28 mouse cellular contexts compared by ENCODE assay signal in the genomic region with DNA sequence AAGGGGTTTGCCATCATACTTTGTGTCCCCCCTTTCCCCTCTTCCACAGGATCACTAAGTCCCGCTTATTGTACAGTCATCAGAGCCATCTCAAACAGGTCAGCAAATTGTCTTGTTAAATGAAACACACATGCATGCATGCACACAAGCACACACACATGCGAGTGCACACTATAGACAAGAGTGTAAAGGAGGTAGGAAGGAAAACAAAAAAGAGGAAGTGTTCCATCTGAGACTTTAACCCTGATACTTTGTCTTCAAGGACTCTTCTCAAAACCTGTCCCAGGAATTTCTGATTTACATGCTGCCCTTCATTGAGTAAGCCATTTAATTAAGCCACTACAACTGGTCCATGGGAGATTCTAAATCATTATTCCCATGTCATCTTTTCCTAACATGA.
DNase-seq lines count a peak whose midpoint lies in the region; ATAC-seq lines count a peak whose summit lies in the region.
"Had no signal": no experiment of that assay in that cellular context is flagged by ENCODE, and none has a peak within 500 bp of the region (broad histone marks: within the 10 kb centered on the region; RNA-seq: fewer than 3 reads in every experiment).

No protein-coding gene starts in this region.

- no peaks in the 10 kb centered on the region for H3K36me3 ChIP-seq in splenic B cell, adult 2 months (ENCODE audit: control insufficient read depth, insufficient read depth, low read length, poor library complexity, severe bottlenecking)
- H3K36me3 ChIP-seq: embryonic facial prominence, embryonic 12.5 days; embryonic facial prominence, embryonic 15.5 days; forebrain, embryonic 12.5 days; forebrain, embryonic 15.5 days; heart, embryonic 12.5 days; heart, embryonic 15.5 days; hindbrain, embryonic 10.5 days; hindbrain, embryonic 13.5 days had no signal

- H3K27me3 ChIP-seq in splenic B cell, adult 2 months (ENCODE audit: control insufficient read depth, insufficient read depth, low read length, poor library complexity, severe bottlenecking): no peaks in the 10 kb centered on the region
- H3K27me3 ChIP-seq: embryonic facial prominence, embryonic 12.5 days; embryonic facial prominence, embryonic 15.5 days; forebrain, embryonic 12.5 days; forebrain, embryonic 15.5 days; heart, embryonic 12.5 days; heart, embryonic 15.5 days; hindbrain, embryonic 13.5 days had no signal

- peak; percentile 56 for DNase-seq in heart, adult 11 months
- no peak for DNase-seq in heart, adult 18-20 months
- peak; percentile 25 for DNase-seq in splenic B cell, adult 2 months (ENCODE audit: low read depth, low spot score)
- no peak for DNase-seq in thymus, adult 18-20 months
- no peak for DNase-seq in thymus, postnatal 36 days
- DNase-seq: adrenal gland, adult 8-10 months; adrenal gland, postnatal 25 days; cerebellum, adult 11-12 months; cerebellum, adult 8-10 months; cerebellum, postnatal 10 days; cerebellum, postnatal 36 days; gastrocnemius, postnatal 25 days; heart, postnatal 10 days; heart, postnatal 36 days had no signal

- peak; percentile 70 for ATAC-seq in granulocyte monocyte progenitor cell, adult 5-6 weeks (replicated peaks; ENCODE audit: poor library complexity, severe bottlenecking)
- ATAC-seq: activated CD4-positive, CD25-positive, alpha-beta regulatory T cell, adult 4 months; CD4-positive, CD25-positive, alpha-beta regulatory T cell, adult 4 months; forebrain, embryonic 15.5 days; hindbrain, postnatal 0 days; inflammation-experienced regulatory T-cells, adult 6 months; intestine, embryonic 16.5 days had no signal

Comparison
In these comparisons a context has a peak if more than half of its experiments do, and no peak if none do; other contexts are left out.
1. DNase-seq: peak in heart, adult 11 months (single experiment) and splenic B cell, adult 2 months (single experiment); none in heart, adult 18-20 months (0 of 2), thymus, adult 18-20 months (0 of 2) and thymus, postnatal 36 days (0 of 2).